Mouse (Mus musculus): ENCODE measurements around the gene Gxylt2. TPM values are rescaled to one million over a fixed set of nuclear protein-coding genes. Genes with fewer than 3 reads are reported as not detected.

Gxylt2 gene
- polyA plus RNA-seq, 1 experiment = 0.16 TPM

GRCm38 (mm10) chr6:100767756-100768155 is 63.2 kb downstream of the Gxylt2 start:
- no peaks in the 10 kb centered on the region for H3K36me3 ChIP-seq (ENCODE audit: control insufficient read depth, insufficient read depth, low read length)
- H3K4me3 ChIP-seq (ENCODE audit: extremely low read depth, insufficient read depth, insufficient read length) = no peak overlapping the region
- no peaks in the 10 kb centered on the region for H3K4me1 ChIP-seq (ENCODE audit: control insufficient read depth, insufficient read depth, insufficient read length)
- DNase-seq (ENCODE audit: low read depth in 1 of 2, low spot score in 2 of 2) = no peak
- no peak overlapping the region for H3K27ac ChIP-seq (ENCODE audit: insufficient read depth, low read length)
- 88% methylated on average over 4 of the region's 4 CpGs for WGBS
- 0 out of 2 replicates have a peak, but pooled peaks cover 1% of the 10 kb centered on the region for H3K27me3 ChIP-seq (ENCODE audit: control insufficient read depth, insufficient read depth, low read length)
- no peak for TF ChIP-seq CTCF (IDR thresholded peaks at IDR 0.05; ENCODE audit: extremely low read depth, insufficient read depth, insufficient read length, insufficient replicate concordance)
- TF ChIP-seq POLR2A (IDR thresholded peaks at IDR 0.05; ENCODE audit: low read depth, low read length) = no peak

GRCm38 (mm10) chr6:100775923-100776505 is 71.5 kb downstream of the Gxylt2 start:
- Histone ChIP-seq H3K27me3 (ENCODE audit: control insufficient read depth, insufficient read depth, low read length) (0 out of 2 replicates have a peak, but pooled peaks cover 1% of the 10 kb centered on the region), H3K4me3 (ENCODE audit: extremely low read depth, insufficient read depth, insufficient read length) (no peak overlapping the region), H3K27ac (ENCODE audit: insufficient read depth, low read length) (no peak overlapping the region), H3K36me3 (ENCODE audit: control insufficient read depth, insufficient read depth, low read length) (no peaks in the 10 kb centered on the region), H3K4me1 (ENCODE audit: control insufficient read depth, insufficient read depth, insufficient read length) (no peaks in the 10 kb centered on the region)
- 86% methylated on average over 15 of the region's 15 CpGs for WGBS
- TF ChIP-seq CTCF (IDR thresholded peaks at IDR 0.05; ENCODE audit: extremely low read depth, insufficient read depth, insufficient read length, insufficient replicate concordance) = no peak
- TF ChIP-seq POLR2A (IDR thresholded peaks at IDR 0.05; ENCODE audit: low read depth, low read length) = no peak
- DNase-seq (ENCODE audit: low read depth in 1 of 2, low spot score in 2 of 2) = no peak

- Histone ChIP-seq H3K36me3 (ENCODE audit: control insufficient read depth, insufficient read depth, low read length) (no peaks in the 10 kb centered on the region), H3K4me1 (ENCODE audit: control insufficient read depth, insufficient read depth, insufficient read length) (no peaks in the 10 kb centered on the region), H3K27ac (ENCODE audit: insufficient read depth, low read length) (no peak overlapping the region), H3K27me3 (ENCODE audit: control insufficient read depth, insufficient read depth, low read length) (no peaks in the 10 kb centered on the region), H3K4me3 (ENCODE audit: extremely low read depth, insufficient read depth, insufficient read length) (no peak overlapping the region)
- no peak for TF ChIP-seq CTCF (IDR thresholded peaks at IDR 0.05; ENCODE audit: extremely low read depth, insufficient read depth, insufficient read length, insufficient replicate concordance)
- no peak for TF ChIP-seq POLR2A (IDR thresholded peaks at IDR 0.05; ENCODE audit: low read depth, low read length)
- 84% methylated on average over 5 of the region's 5 CpGs for WGBS
- no peak for DNase-seq (ENCODE audit: low read depth in 1 of 2, low spot score in 2 of 2)
Observed at GRCm38 (mm10) chr6:100778595-100778994, 74.1 kb downstream of the Gxylt2 start.

GRCm38 (mm10) chr6:100780421-100780820 is 75.9 kb downstream of the Gxylt2 start:
- no peaks in the 10 kb centered on the region for H3K4me1 ChIP-seq (ENCODE audit: control insufficient read depth, insufficient read depth, insufficient read length)
- H3K27ac ChIP-seq (ENCODE audit: insufficient read depth, low read length) = no peak overlapping the region
- no peaks in the 10 kb centered on the region for H3K27me3 ChIP-seq (ENCODE audit: control insufficient read depth, insufficient read depth, low read length)
- no peak overlapping the region for H3K4me3 ChIP-seq (ENCODE audit: extremely low read depth, insufficient read depth, insufficient read length)
- no peak for DNase-seq (ENCODE audit: low read depth in 1 of 2, low spot score in 2 of 2)
- TF ChIP-seq CTCF (IDR thresholded peaks at IDR 0.05; ENCODE audit: extremely low read depth, insufficient read depth, insufficient read length, insufficient replicate concordance) (no peak), POLR2A (IDR thresholded peaks at IDR 0.05; ENCODE audit: low read depth, low read length) (no peak)
- 59% methylated on average over 4 of the region's 4 CpGs for WGBS
- no peaks in the 10 kb centered on the region for H3K36me3 ChIP-seq (ENCODE audit: control insufficient read depth, insufficient read depth, low read length)

- 94% methylated on average over 6 of the region's 6 CpGs for WGBS
- Histone ChIP-seq H3K4me3 (ENCODE audit: extremely low read depth, insufficient read depth, insufficient read length) (no peak overlapping the region), H3K27me3 (ENCODE audit: control insufficient read depth, insufficient read depth, low read length) (no peaks in the 10 kb centered on the region), H3K4me1 (ENCODE audit: control insufficient read depth, insufficient read depth, insufficient read length) (no peaks in the 10 kb centered on the region), H3K27ac (ENCODE audit: insufficient read depth, low read length) (no peak overlapping the region), H3K36me3 (ENCODE audit: control insufficient read depth, insufficient read depth, low read length) (no peaks in the 10 kb centered on the region)
- DNase-seq (ENCODE audit: low read depth in 1 of 2, low spot score in 2 of 2) = no peak
- TF ChIP-seq POLR2A (IDR thresholded peaks at IDR 0.05; ENCODE audit: low read depth, low read length) = no peak
- TF ChIP-seq CTCF (IDR thresholded peaks at IDR 0.05; ENCODE audit: extremely low read depth, insufficient read depth, insufficient read length, insufficient replicate concordance) = no peak
Observed at GRCm38 (mm10) chr6:100781644-100782043, 77.1 kb downstream of the Gxylt2 start.

- 92% methylated on average over 1 of the region's 1 CpGs for WGBS
- Histone ChIP-seq H3K4me1 (ENCODE audit: control insufficient read depth, insufficient read depth, insufficient read length) (no peaks in the 10 kb centered on the region), H3K36me3 (ENCODE audit: control insufficient read depth, insufficient read depth, low read length) (no peaks in the 10 kb centered on the region), H3K4me3 (ENCODE audit: extremely low read depth, insufficient read depth, insufficient read length) (no peak overlapping the region), H3K27ac (ENCODE audit: insufficient read depth, low read length) (no peak overlapping the region), H3K27me3 (ENCODE audit: control insufficient read depth, insufficient read depth, low read length) (no peaks in the 10 kb centered on the region)
- no peak for DNase-seq (ENCODE audit: low read depth in 1 of 2, low spot score in 2 of 2)
- TF ChIP-seq POLR2A (IDR thresholded peaks at IDR 0.05; ENCODE audit: low read depth, low read length) (no peak), CTCF (IDR thresholded peaks at IDR 0.05; ENCODE audit: extremely low read depth, insufficient read depth, insufficient read length, insufficient replicate concordance) (no peak)
Observed at GRCm38 (mm10) chr6:100787726-100788125, 83.2 kb downstream of the Gxylt2 start.

GRCm38 (mm10) chr6:100789161-100789560 is 84.6 kb downstream of the Gxylt2 start:
- H3K4me3 ChIP-seq (ENCODE audit: extremely low read depth, insufficient read depth, insufficient read length) = no peak overlapping the region
- H3K4me1 ChIP-seq (ENCODE audit: control insufficient read depth, insufficient read depth, insufficient read length) = no peaks in the 10 kb centered on the region
- WGBS = 100% methylated on average over 1 of the region's 1 CpGs
- DNase-seq (ENCODE audit: low read depth in 1 of 2, low spot score in 2 of 2) = no peak
- no peak overlapping the region for H3K27ac ChIP-seq (ENCODE audit: insufficient read depth, low read length)
- H3K36me3 ChIP-seq (ENCODE audit: control insufficient read depth, insufficient read depth, low read length) = no peaks in the 10 kb centered on the region
- TF ChIP-seq CTCF (IDR thresholded peaks at IDR 0.05; ENCODE audit: extremely low read depth, insufficient read depth, insufficient read length, insufficient replicate concordance) (no peak), POLR2A (IDR thresholded peaks at IDR 0.05; ENCODE audit: low read depth, low read length) (no peak)
- no peaks in the 10 kb centered on the region for H3K27me3 ChIP-seq (ENCODE audit: control insufficient read depth, insufficient read depth, low read length)

All from spleen, adult 2 months (tissue).